Mouse (Mus musculus): Measurements from ENCODE around the gene Tepp.
A peak's percentile ranks its signal among the peaks of the same experiment; 100 is the strongest.

Gene Tepp

DNA sequence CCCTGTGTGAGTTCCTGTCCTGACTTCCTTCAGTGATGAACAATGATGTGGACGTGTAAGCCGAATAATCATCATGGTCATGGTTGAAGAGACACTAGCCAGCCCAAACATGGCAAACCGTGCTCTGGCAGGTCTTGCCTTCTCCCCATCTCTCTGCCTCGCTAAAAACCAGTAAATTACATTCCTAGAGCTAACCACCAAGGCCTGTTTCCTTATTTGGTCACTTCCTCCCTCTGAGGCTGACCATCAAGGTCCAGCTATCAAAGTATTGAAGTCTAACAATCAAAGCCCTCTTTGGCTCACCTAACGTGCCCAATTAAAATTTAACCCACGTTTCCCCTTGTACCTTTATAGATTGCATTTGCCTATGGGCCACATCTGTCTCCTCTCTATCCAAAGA, 51.9 kb downstream of the Tepp start:
- no peak for DNase-seq (ENCODE audit: low read depth, low spot score)

DNA sequence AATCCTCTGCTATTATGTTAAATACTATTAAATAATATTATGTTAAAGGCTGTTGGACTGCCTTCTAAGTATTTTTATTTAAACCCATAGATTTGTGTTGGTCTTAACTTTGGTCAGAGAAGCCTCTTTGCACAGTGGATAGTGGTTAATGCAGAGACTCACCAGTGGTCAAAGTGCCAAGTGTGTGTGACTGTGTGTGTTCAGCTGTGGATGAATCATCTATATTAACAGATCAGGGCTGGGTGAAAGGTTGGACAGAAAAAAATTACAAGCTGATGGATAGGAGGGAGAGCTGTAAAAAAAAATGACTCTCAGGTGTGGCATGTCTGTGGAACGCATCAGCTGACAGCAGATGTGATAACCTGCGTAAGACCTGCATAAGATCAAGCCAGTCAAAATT, 53.5 kb downstream of the Tepp start:
- no peak for DNase-seq (ENCODE audit: low read depth, low spot score)

DNA sequence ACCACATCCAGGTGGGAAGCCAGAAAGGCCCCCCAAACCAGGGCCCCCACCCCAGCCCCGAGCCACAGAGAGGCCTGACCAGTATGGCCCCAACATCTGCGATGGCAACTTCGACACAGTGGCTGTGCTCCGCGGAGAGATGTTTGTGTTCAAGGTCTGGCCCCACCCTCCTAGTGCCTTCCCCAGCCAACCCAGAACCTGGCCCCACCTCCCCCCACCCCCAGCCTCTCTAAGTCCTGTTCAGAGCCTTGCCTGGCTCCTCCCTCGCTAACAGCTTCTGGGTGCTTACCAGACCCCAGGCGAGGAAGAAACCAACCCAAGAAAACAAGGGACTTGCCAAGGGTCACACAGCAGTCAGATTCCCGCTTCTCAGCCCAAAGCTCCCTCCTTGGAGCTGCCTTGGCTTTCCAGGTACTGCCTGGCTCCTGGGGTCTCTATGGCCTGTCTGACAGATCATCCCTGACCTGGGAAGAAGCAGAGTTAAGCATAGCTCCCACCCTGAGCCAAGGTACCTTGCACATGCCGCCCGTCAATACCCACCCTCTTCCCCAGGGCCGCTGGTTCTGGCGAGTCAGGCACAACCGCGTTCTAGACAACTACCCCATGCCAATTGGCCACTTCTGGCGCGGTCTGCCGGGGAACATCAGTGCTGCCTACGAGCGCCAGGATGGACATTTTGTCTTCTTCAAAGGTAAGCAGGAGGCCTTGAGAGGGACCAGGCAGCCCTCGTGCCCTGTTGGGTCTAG, 59.4 kb downstream of the Tepp start:
- no peak for DNase-seq (ENCODE audit: low read depth, low spot score)

DNA sequence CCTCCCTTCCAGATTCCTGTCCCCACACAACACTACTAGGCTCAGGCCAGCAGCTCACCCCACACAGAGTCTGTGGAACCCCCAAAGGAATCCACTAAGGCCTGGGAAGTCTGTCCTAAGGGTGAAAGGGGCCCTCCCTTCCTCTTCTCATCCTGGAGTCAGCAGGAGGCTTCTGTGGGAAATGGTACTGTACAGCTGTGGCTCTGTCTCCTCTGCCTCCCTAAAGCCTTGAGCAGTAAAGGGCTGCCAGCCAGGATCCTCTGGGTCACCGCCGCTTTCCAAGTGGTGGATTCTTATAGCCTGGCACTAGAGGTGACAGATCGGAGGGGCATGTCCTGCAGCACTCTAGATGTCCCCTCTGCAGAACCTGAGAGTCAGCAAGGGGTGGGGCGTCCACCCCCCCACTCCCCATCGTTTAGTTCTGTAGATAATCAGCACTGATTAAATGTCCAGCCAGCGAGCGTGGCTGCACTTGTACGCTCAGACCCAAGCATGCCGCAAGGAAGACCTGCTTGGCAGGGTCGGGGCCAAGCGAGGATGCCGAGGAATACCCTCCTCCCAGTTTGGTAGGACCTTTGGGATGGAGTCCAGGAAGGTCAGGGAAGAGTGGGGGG, 63.1 kb downstream of the Tepp start:
- no peak for DNase-seq (ENCODE audit: low read depth, low spot score)

DNA sequence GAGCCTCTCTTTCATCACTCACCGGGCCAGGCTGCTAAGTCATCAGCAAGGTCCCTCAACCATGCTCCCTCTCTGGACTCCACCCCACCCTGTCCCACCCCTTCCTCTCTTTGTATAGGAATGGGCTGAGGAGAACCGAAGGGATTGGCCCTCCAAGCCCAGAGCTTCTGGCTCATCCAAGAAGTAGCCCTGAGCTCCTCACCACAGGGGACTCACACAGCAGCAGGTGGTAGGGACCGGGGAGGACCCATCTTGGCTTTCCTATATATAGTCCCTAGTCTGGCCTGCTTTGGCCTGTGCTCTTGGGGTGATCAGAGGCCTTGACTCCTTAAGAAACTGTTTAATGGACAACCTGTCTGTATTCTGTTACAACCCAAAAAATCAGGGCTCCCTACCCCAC, 64.1 kb downstream of the Tepp start:
- DNase-seq (ENCODE audit: low read depth, low spot score), result no peak

DNA sequence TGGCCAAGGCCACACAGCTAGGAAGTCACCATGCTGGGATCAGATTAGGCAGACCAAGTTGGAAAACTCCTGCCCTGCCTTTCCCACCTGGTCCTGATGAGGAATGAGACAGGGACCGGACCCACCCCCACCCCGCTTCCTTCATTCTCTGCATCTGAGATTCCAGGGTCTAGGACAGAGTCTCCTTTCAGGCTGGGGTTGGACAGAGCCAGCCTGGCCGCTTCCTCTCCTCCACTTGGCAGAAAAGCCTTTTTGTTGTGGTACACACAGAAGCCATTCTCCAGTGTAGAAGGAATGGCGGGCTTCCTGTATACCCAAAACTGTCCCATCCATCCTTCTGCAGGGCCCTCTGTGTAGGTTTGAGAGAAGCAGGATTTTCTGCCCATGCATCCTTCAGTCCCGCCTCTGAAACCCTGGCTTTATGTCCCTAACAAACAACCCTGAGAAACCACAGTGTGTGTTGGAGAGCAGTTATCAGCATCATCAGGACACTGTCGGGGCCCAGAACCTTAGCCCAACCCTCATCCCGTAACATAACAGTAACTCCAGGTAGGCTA, 65.1 kb downstream of the Tepp start:
- DNase-seq (ENCODE audit: low read depth, low spot score), result peak; percentile 56

Data from brain, adult 2 months (tissue).